Mouse (Mus musculus) MEL (cell line): ENCODE data around the gene Sirt5. TPM values are rescaled to one million over a fixed set of nuclear protein-coding genes. Genes with fewer than 3 reads are reported as not detected.

ENCODE experiments used
- DNase-seq: peaks from one replicate; pipeline ENCODE4 v3.0.0; 2011; ENCODE audit warnings: low read depth, low spot score
- H3K27ac ChIP-seq: 2 replicates; pipeline ENCODE4 v1.5.1; 2012; ENCODE audit warnings: low read depth, mild to moderate bottlenecking, control low read depth, low read length, moderate library complexity; ENCODE audit not compliant: control insufficient read depth
- H3K27me3 ChIP-seq, 2 experiments: fragments of 150-350 bp in 1 of 2; sonication (generic) in 1 of 2; 2 replicates each; pipeline ENCODE4 v1.6.1; 2012; ENCODE audit warnings: low read length in 2 of 2, mild to moderate bottlenecking in 2 of 2, improper control_type of control experiment in 1 of 2, moderate library complexity in 1 of 2; ENCODE audit not compliant: insufficient read depth in 2 of 2, control insufficient read depth in 1 of 2
- H3K36me3 ChIP-seq, 2 experiments: 2 replicates each; pipeline ENCODE4 v1.6.1; 2012 to 2014; ENCODE audit warnings: low read length in 2 of 2, improper control_type of control experiment in 1 of 2, inconsistent platforms in 1 of 2, mild to moderate bottlenecking in 1 of 2; ENCODE audit not compliant: insufficient read depth in 2 of 2, control insufficient read depth in 1 of 2
- H3K4me1 ChIP-seq, 2 experiments: fragments of 150-350 bp in 1 of 2; sonication (generic) in 1 of 2; 2 replicates each; pipeline ENCODE4 v1.6.1; 2012; ENCODE audit warnings: low read length in 2 of 2, improper control_type of control experiment in 1 of 2, mild to moderate bottlenecking in 1 of 2; ENCODE audit not compliant: insufficient read depth in 2 of 2, control insufficient read depth in 1 of 2
- H3K4me3 ChIP-seq, 2 experiments: fragments of 150-350 bp in 1 of 2; sonication (generic) in 1 of 2; 2 replicates each; pipeline ENCODE4 v1.5.1; 2012; ENCODE audit warnings: low read depth in 2 of 2, low read length in 2 of 2, mild to moderate bottlenecking in 2 of 2, moderate library complexity in 2 of 2, control low read depth in 1 of 2, improper control_type of control experiment in 1 of 2; ENCODE audit not compliant: control insufficient read depth in 1 of 2, insufficient read depth in 1 of 2
- H3K79me2 ChIP-seq: 2 replicates; pipeline ENCODE4 v1.6.1; 2012; ENCODE audit warnings: mild to moderate bottlenecking, low read length, moderate library complexity; ENCODE audit not compliant: control insufficient read depth, poor library complexity, insufficient read depth
- H3K9ac ChIP-seq: 2 replicates; pipeline ENCODE4 v1.6.1; 2012; ENCODE audit warnings: low read depth, mild to moderate bottlenecking, control low read depth, low read length, moderate library complexity; ENCODE audit not compliant: control insufficient read depth, poor library complexity, severe bottlenecking
- H3K9me3 ChIP-seq: fragments of 150-350 bp; sonication (generic); replicated peaks from 2 replicates; pipeline ENCODE4 v1.6.1; 2012; ENCODE audit warnings: mild to moderate bottlenecking, low read length, improper control_type of control experiment, moderate library complexity; ENCODE audit not compliant: insufficient read depth
- BHLHE40 ChIP-seq: IDR thresholded peaks from 2 replicates; pipeline ENCODE4 v1.6.1; 2012; ENCODE audit warnings: low read depth, mild to moderate bottlenecking, inconsistent platforms, low read length, improper control_type of control experiment, borderline replicate concordance
- CHD1 ChIP-seq: IDR thresholded peaks from 2 replicates; pipeline ENCODE4 v1.6.1; 2012; ENCODE audit warnings: low read depth, mild to moderate bottlenecking, inconsistent platforms, low read length, improper control_type of control experiment
- ELF1 ChIP-seq: IDR thresholded peaks from 2 replicates; pipeline ENCODE4 v1.6.1; 2014; ENCODE audit warnings: low read depth, mild to moderate bottlenecking, inconsistent platforms, low read length, improper control_type of control experiment, moderate library complexity
- ETS1 ChIP-seq: IDR thresholded peaks from 2 replicates; pipeline ENCODE4 v1.6.1; 2012; ENCODE audit warnings: low read depth, mild to moderate bottlenecking, inconsistent platforms, low read length, improper control_type of control experiment, moderate library complexity
- HCFC1 ChIP-seq: IDR thresholded peaks from 2 replicates; pipeline ENCODE4 v1.6.1; 2012; ENCODE audit warnings: low read depth, mild to moderate bottlenecking, inconsistent platforms, low read length, improper control_type of control experiment, moderate library complexity
- JUND ChIP-seq: IDR thresholded peaks from 2 replicates; pipeline ENCODE4 v1.6.1; 2011; ENCODE audit warnings: low read depth, mild to moderate bottlenecking, improper control_type of control experiment, low read length
- KAT2A ChIP-seq: conservative IDR thresholded peaks from 2 replicates; pipeline ENCODE4 v1.6.1; 2012; ENCODE audit warnings: low read depth, low read length, improper control_type of control experiment, inconsistent platforms
- MAFK ChIP-seq: IDR thresholded peaks from 2 replicates; pipeline ENCODE4 v1.6.1; 2011; ENCODE audit warnings: low read depth, mild to moderate bottlenecking, low read length, improper control_type of control experiment, borderline replicate concordance
- MAZ ChIP-seq: IDR thresholded peaks from 2 replicates; pipeline ENCODE4 v1.6.1; 2012; ENCODE audit warnings: low read depth, mild to moderate bottlenecking, inconsistent platforms, low read length, improper control_type of control experiment
- MXI1 ChIP-seq: IDR thresholded peaks from 2 replicates; pipeline ENCODE4 v1.6.1; 2011; ENCODE audit warnings: mild to moderate bottlenecking, low read depth, low read length, improper control_type of control experiment
- MYC ChIP-seq: IDR thresholded peaks from 2 replicates; pipeline ENCODE4 v1.6.1; 2011; ENCODE audit warnings: low read depth, mild to moderate bottlenecking, low read length, improper control_type of control experiment, moderate library complexity
- NELFE ChIP-seq: IDR thresholded peaks from 2 replicates; pipeline ENCODE4 v1.6.1; 2011; ENCODE audit warnings: low read depth, low read length, improper control_type of control experiment
- POLR2A ChIP-seq, 2 experiments: IDR thresholded peaks; 2 replicates each; pipeline ENCODE4 v1.6.1; 2011 to 2012; ENCODE audit warnings: low read length in 2 of 2, mild to moderate bottlenecking in 2 of 2, control low read depth in 1 of 2, improper control_type of control experiment in 1 of 2, low read depth in 1 of 2, moderate library complexity in 1 of 2; ENCODE audit not compliant: control insufficient read depth in 1 of 2, insufficient read depth in 1 of 2, poor library complexity in 1 of 2
- POLR2AphosphoS2 ChIP-seq: IDR thresholded peaks from 2 replicates; pipeline ENCODE4 v1.6.1; 2011; ENCODE audit warnings: low read length, improper control_type of control experiment
- POLR2AphosphoS5 ChIP-seq: IDR thresholded peaks from 2 replicates; pipeline ENCODE4 v1.6.1; 2012; ENCODE audit warnings: low read depth, borderline replicate concordance, mild to moderate bottlenecking, inconsistent platforms, low read length, moderate library complexity, mixed read lengths
- RCOR1 ChIP-seq: IDR thresholded peaks from 2 replicates; pipeline ENCODE4 v1.6.1; 2012; ENCODE audit warnings: low read depth, mild to moderate bottlenecking, inconsistent platforms, low read length, improper control_type of control experiment
- TAL1 ChIP-seq: IDR thresholded peaks from 2 replicates; pipeline ENCODE4 v1.6.1; 2012; ENCODE audit warnings: mild to moderate bottlenecking, inconsistent platforms, low read length, moderate library complexity, mixed read lengths
- USF1 ChIP-seq: IDR thresholded peaks from 2 replicates; pipeline ENCODE4 v1.6.1; 2014; ENCODE audit warnings: low read depth, mild to moderate bottlenecking, inconsistent platforms, low read length, improper control_type of control experiment, moderate library complexity
- USF2 ChIP-seq, 2 experiments: IDR thresholded peaks; 2 replicates each; pipeline ENCODE4 v1.6.1; 2011 to 2012; ENCODE audit warnings: improper control_type of control experiment in 2 of 2, low read length in 2 of 2, borderline replicate concordance in 1 of 2, inconsistent platforms in 1 of 2, low read depth in 1 of 2, mild to moderate bottlenecking in 1 of 2; ENCODE audit not compliant: insufficient read depth in 1 of 2
- ZC3H11A ChIP-seq: IDR thresholded peaks from 2 replicates; pipeline ENCODE4 v1.6.1; 2012; ENCODE audit warnings: low read depth, mild to moderate bottlenecking, inconsistent platforms, low read length, improper control_type of control experiment
- ZKSCAN1 ChIP-seq: IDR thresholded peaks from 2 replicates; pipeline ENCODE4 v1.6.1; 2012; ENCODE audit warnings: low read depth, mild to moderate bottlenecking, inconsistent platforms, low read length, improper control_type of control experiment, moderate library complexity
- polyA plus RNA-seq, 2 experiments: library from polyadenylated mRNA; stranded (reverse) in 1 of 2; unstranded in 1 of 2; fragments of >175 nt in 1 of 2; fragments of >200 nt in 1 of 2; gene quantifications; 2 replicates each; pipeline versions ENCODE4 v1.2.1 to v1.2.4; 2012; ENCODE audit warnings: low replicate concordance in 2 of 2, low read depth in 1 of 2; ENCODE audit not compliant: insufficient read length in 2 of 2, insufficient read depth in 1 of 2, missing spikeins in 1 of 2
- total RNA-seq: library from RNA; depleted of rRNA; stranded (reverse); fragments of 300-350 nt; gene quantifications from 2 replicates; pipeline ENCODE4 v1.2.3, GENCODE M21; 2012

Sirt5 gene
- total and polyA plus RNA-seq, 3 experiments, result 8.2 to 10.6 TPM; not detected in 1

- TF ChIP-seq ELF1, result no peak
Measured at GRCm38 (mm10) chr13:43332591-43332990, 32.7 kb upstream of the Sirt5 start (continued).

- no peak overlapping the region for H3K4me3 ChIP-seq
- H3K4me1 ChIP-seq, result peaks cover 0 to 5% of the 10 kb centered on the region in 2 experiments; a peak in 1 of 4 replicates
- H3K9me3 ChIP-seq, result no peaks in the 10 kb centered on the region
- H3K9ac ChIP-seq, result no peak overlapping the region
- no peak overlapping the region for H3K27ac ChIP-seq
- TF ChIP-seq BHLHE40, result no peak
- TF ChIP-seq POLR2AphosphoS2, result no peak
- TF ChIP-seq KAT2A, result no peak
- no peak for TF ChIP-seq CHD1
- TF ChIP-seq MAFK, result no peak
- no peak for TF ChIP-seq ELF1
- no peak for TF ChIP-seq NELFE
- no peak for TF ChIP-seq USF2 (IDR thresholded peaks at IDR 0.05; ENCODE audit: borderline replicate concordance in 1 of 2, insufficient read depth in 1 of 2, low read depth in 1 of 2, low read length in 2 of 2)
- no peak for TF ChIP-seq MXI1
- no peak for TF ChIP-seq MAZ
- no peak for TF ChIP-seq ZKSCAN1
- TF ChIP-seq POLR2AphosphoS5, result no peak
- no peak for TF ChIP-seq HCFC1
- TF ChIP-seq TAL1, result no peak
- no peak for TF ChIP-seq POLR2A (IDR thresholded peaks at IDR 0.05; ENCODE audit: control insufficient read depth in 1 of 2, insufficient read depth in 1 of 2, low read depth in 1 of 2, low read length in 2 of 2, poor library complexity in 1 of 2)
- no peak for TF ChIP-seq MYC
- peaks cover 0 to 2% of the 10 kb centered on the region in 2 experiments; a peak in 1 of 4 replicates for H3K36me3 ChIP-seq
- H3K79me2 ChIP-seq, result no peaks in the 10 kb centered on the region
- no peak for DNase-seq
- H3K27me3 ChIP-seq, result peaks cover 0 to 5% of the 10 kb centered on the region in 2 experiments; a peak in 2 of 4 replicates
Measured at GRCm38 (mm10) chr13:43336425-43337221, 28.7 kb upstream of the Sirt5 start.

GRCm38 (mm10) chr13:43338001-43338400 is 27.3 kb upstream of the Sirt5 start:
- DNase-seq, result no peak
- Histone ChIP-seq H3K9ac (no peak overlapping the region), H3K27me3 (peaks cover 0 to 5% of the 10 kb centered on the region in 2 experiments; a peak in 2 of 4 replicates), H3K36me3 (no peaks in the 10 kb centered on the region), H3K27ac (no peak overlapping the region), H3K9me3 (no peaks in the 10 kb centered on the region), H3K79me2 (no peaks in the 10 kb centered on the region), H3K4me1 (no peaks in the 10 kb centered on the region), H3K4me3 (no peak overlapping the region)
- TF ChIP-seq ETS1 (no peak), USF1 (no peak), MAZ (no peak), BHLHE40 (no peak), RCOR1 (no peak), ELF1 (no peak), NELFE (no peak), POLR2AphosphoS2 (no peak), JUND (no peak), MXI1 (no peak), ZC3H11A (no peak)
